ENCODE assay signal across 9 mouse cellular contexts in the genomic region with DNA sequence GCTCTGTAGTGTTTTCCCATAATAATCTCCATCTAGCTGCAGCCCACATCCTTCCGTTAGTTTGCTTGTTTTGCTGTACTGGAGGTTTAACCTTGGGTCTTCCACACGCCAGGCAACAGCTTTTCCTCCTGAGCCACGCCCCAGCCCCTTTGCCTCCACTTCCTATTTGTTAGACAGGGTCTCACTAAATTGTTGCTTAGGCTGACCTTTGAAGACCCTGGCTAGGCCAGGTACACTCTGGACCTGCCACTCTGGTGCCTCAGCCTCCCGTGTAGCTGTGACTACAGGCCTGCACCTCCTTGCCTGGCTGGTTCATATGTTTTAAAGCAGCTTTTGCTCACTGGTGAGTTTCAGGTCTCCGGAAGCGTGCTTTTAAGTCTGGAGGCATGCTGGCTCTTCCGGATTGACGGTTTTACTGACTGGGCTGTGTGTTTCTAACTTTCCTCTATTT. TPM values are rescaled to one million over a fixed set of nuclear protein-coding genes. Genes with fewer than 3 reads are reported as not detected.
A peak's percentile ranks its signal among the peaks of the same experiment; 100 is the strongest.
DNase-seq lines count a peak whose midpoint lies in the region; ATAC-seq and TF ChIP-seq lines count a peak whose summit lies in the region.
"Had no signal": no experiment of that assay in that cellular context is flagged by ENCODE, and none has a peak within 500 bp of the region (broad histone marks: within the 10 kb centered on the region; RNA-seq: fewer than 3 reads in every experiment).

No protein-coding gene starts in this region.

- no peak overlapping the region for H3K4me3 ChIP-seq in lung, embryonic 14.5 days (ENCODE audit: low read depth, low read length)
- H3K4me3 ChIP-seq in bone marrow, adult 2 months (replicated peaks; ENCODE audit: control insufficient read depth, low read depth, low read length): no peak overlapping the region
- H3K4me3 ChIP-seq in liver, adult 2 months (ENCODE audit: insufficient read depth, low read depth, low read length): no peak overlapping the region
- no peak overlapping the region for H3K4me3 ChIP-seq in stomach, embryonic 16.5 days (replicated peaks; ENCODE audit: low read length)
- H3K4me3 ChIP-seq: embryonic facial prominence, embryonic 13.5 days had no signal

- 74% methylated on average over 8 of the region's 8 CpGs for WGBS in lung, embryonic 14.5 days
- 10% methylated on average over 8 of the region's 8 CpGs for WGBS in bone marrow, adult 2 months
- WGBS in liver, adult 2 months: 82% methylated on average over 8 of the region's 8 CpGs
- 57% methylated on average over 8 of the region's 8 CpGs for WGBS in stomach, embryonic 16.5 days

- no peaks in the 10 kb centered on the region for H3K4me1 ChIP-seq in lung, embryonic 14.5 days (ENCODE audit: insufficient read depth)
- peaks cover 3% of the 10 kb centered on the region for H3K4me1 ChIP-seq in bone marrow, adult 2 months (ENCODE audit: control insufficient read depth, insufficient read depth, low read length)
- H3K4me1 ChIP-seq in liver, adult 2 months (ENCODE audit: control insufficient read depth, insufficient read depth, low read length): no peaks in the 10 kb centered on the region
- no peaks in the 10 kb centered on the region for H3K4me1 ChIP-seq in stomach, embryonic 16.5 days (ENCODE audit: control insufficient read depth, insufficient read depth, low read length)
- H3K4me1 ChIP-seq: embryonic facial prominence, embryonic 13.5 days had no signal

- intact Hi-C loops in left cerebral cortex, postnatal 14 days (cut with DNase I): no loop called here

- no peak for TF ChIP-seq POLR2A in bone marrow, adult 2 months (IDR thresholded peaks at IDR 0.05; ENCODE audit: borderline replicate concordance, control insufficient read depth, low read depth, low read length)
- TF ChIP-seq POLR2A in liver, adult 2 months (IDR thresholded peaks at IDR 0.05; ENCODE audit: extremely low read depth, insufficient read depth, low read length): no peak

- no peak for TF ChIP-seq CTCF in lung, embryonic 14.5 days (IDR thresholded peaks at IDR 0.05; ENCODE audit: low read depth)
- TF ChIP-seq CTCF in bone marrow, adult 2 months (IDR thresholded peaks at IDR 0.05; ENCODE audit: control insufficient read depth, insufficient read depth, low read length): no peak
- no peak for TF ChIP-seq CTCF in liver, adult 2 months (IDR thresholded peaks at IDR 0.05; ENCODE audit: low read depth, low read length)

- H3K79me2 ChIP-seq in liver, adult 2 months (ENCODE audit: control insufficient read depth, insufficient read depth, low read length): no peaks in the 10 kb centered on the region

- no peak overlapping the region for H3K9ac ChIP-seq in lung, embryonic 14.5 days
- no peak overlapping the region for H3K9ac ChIP-seq in liver, adult 2 months (ENCODE audit: low read depth, low read length)
- H3K9ac ChIP-seq in stomach, embryonic 16.5 days (ENCODE audit: low read length): no peak overlapping the region
- H3K9ac ChIP-seq: embryonic facial prominence, embryonic 13.5 days had no signal

- peak; percentile 9 for DNase-seq in lung, embryonic 14.5 days
- DNase-seq in lung, postnatal 36 days: no peak
- DNase-seq in liver, adult 2 months (ENCODE audit: extremely low read depth, low read depth, low spot score): no peak
- no peak for DNase-seq in left cerebral cortex, postnatal 14 days (ENCODE audit: low spot score in 2 of 2)
- DNase-seq in gastrocnemius, adult 8-10 months (ENCODE audit: low spot score in 2 of 2): no peak
- no peak for DNase-seq in layer of hippocampus, postnatal 14 days (ENCODE audit: low spot score in 2 of 2)

- no peak for ATAC-seq in lung, embryonic 14.5 days (ENCODE audit: insufficient read depth)
- no peak for ATAC-seq in stomach, embryonic 16.5 days (ENCODE audit: insufficient read depth, low FRiP score)

- no peak overlapping the region for H3K4me2 ChIP-seq in lung, embryonic 14.5 days
- no peak overlapping the region for H3K4me2 ChIP-seq in stomach, embryonic 16.5 days (ENCODE audit: low read depth, low read length)
- H3K4me2 ChIP-seq: embryonic facial prominence, embryonic 13.5 days had no signal

- H3K27ac ChIP-seq in lung, embryonic 14.5 days (ENCODE audit: low read depth): no peak overlapping the region
- H3K27ac ChIP-seq in bone marrow, adult 2 months (ENCODE audit: control insufficient read depth, insufficient read depth, low read depth, low read length, poor library complexity): peak overlapping the region; percentile 97
- 0 out of 2 replicates have a peak overlapping the region, but pooled peaks have one; percentile 23 for H3K27ac ChIP-seq in liver, adult 2 months (replicated peaks; ENCODE audit: insufficient read depth, low read depth, low read length)
- H3K27ac ChIP-seq in stomach, embryonic 16.5 days (ENCODE audit: low read length): 0 out of 2 replicates have a peak overlapping the region, but pooled peaks have one; percentile 53
- H3K27ac ChIP-seq: embryonic facial prominence, embryonic 13.5 days had no signal

- no peaks in the 10 kb centered on the region for H3K9me3 ChIP-seq in lung, embryonic 14.5 days (ENCODE audit: low read depth, low read length)
- no peaks in the 10 kb centered on the region for H3K9me3 ChIP-seq in stomach, embryonic 16.5 days (replicated peaks; ENCODE audit: control insufficient read depth, low read length)
- H3K9me3 ChIP-seq: embryonic facial prominence, embryonic 13.5 days had no signal

- H3K27me3 ChIP-seq in lung, embryonic 14.5 days (ENCODE audit: insufficient read depth, low read length): no peaks in the 10 kb centered on the region
- H3K27me3 ChIP-seq in liver, adult 2 months (ENCODE audit: control insufficient read depth, insufficient read depth, low read length): no peaks in the 10 kb centered on the region
- no peaks in the 10 kb centered on the region for H3K27me3 ChIP-seq in stomach, embryonic 16.5 days (ENCODE audit: control insufficient read depth, insufficient read depth, low read length)
- H3K27me3 ChIP-seq: embryonic facial prominence, embryonic 13.5 days had no signal

- no peaks in the 10 kb centered on the region for H3K36me3 ChIP-seq in lung, embryonic 14.5 days (ENCODE audit: insufficient read depth)
- no peaks in the 10 kb centered on the region for H3K36me3 ChIP-seq in liver, adult 2 months (ENCODE audit: control insufficient read depth, insufficient read depth, low read length)
- no peaks in the 10 kb centered on the region for H3K36me3 ChIP-seq in stomach, embryonic 16.5 days (ENCODE audit: control insufficient read depth, insufficient read depth, low read length)
- H3K36me3 ChIP-seq: embryonic facial prominence, embryonic 13.5 days had no signal

RNA-seq across cellular contexts. Expression of gene Gm2a, which starts 22.9 kb away (rescaled TPM):
- polyA plus RNA-seq in lung, embryonic 14.5 days (2014; fragmentation: Nextera tagmentation; extraction: Ambion mirVana): 15.4 and 18.4 TPM in 2 replicates
- polyA plus RNA-seq in bone marrow, adult 2 months (2011; ENCODE audit: insufficient read depth, insufficient read length, low replicate concordance, missing spikeins): 7.6 and 20.8 TPM in 2 replicates
- 41.1 and 61.8 TPM in 2 replicates for total RNA-seq in liver, adult 2 months (2014; rRNA removed)
- polyA plus RNA-seq in liver, adult 2 months (2012; rRNA removed): 64.6 and 73.6 TPM in 2 replicates
- 26.5 and 28.8 TPM in 2 replicates for polyA plus RNA-seq in stomach, embryonic 16.5 days (2015; fragmentation: Nextera tagmentation; extraction: Ambion mirVana)
- total RNA-seq in left cerebral cortex, postnatal 14 days (2021): 10 to 100 TPM; 48.6 to 49.2 TPM
- 1 to 10 TPM; 6.2 to 9.2 (median 7.5) TPM for total RNA-seq in gastrocnemius, adult 8-10 months (2022)
- 10 to 100 TPM; 53.7 to 58.5 TPM for total RNA-seq in layer of hippocampus, postnatal 14 days (2021)

RNA-seq across cellular contexts. Expression of gene Slc36a3, which starts 30.7 kb away (rescaled TPM):
- polyA plus RNA-seq in lung, embryonic 14.5 days (2014; fragmentation: Nextera tagmentation; extraction: Ambion mirVana): not detected in 2 replicates
- not detected in 2 replicates for polyA plus RNA-seq in bone marrow, adult 2 months (2011; ENCODE audit: insufficient read depth, insufficient read length, low replicate concordance, missing spikeins)
- total RNA-seq in liver, adult 2 months (2014; rRNA removed): not detected in 2 replicates
- 0.05 TPM in 1 of 2 replicates, not detected in the other for polyA plus RNA-seq in liver, adult 2 months (2012; rRNA removed)
- not detected in 2 replicates for polyA plus RNA-seq in stomach, embryonic 16.5 days (2015; fragmentation: Nextera tagmentation; extraction: Ambion mirVana)
- not detected for total RNA-seq in left cerebral cortex, postnatal 14 days (2021)
- not detected for total RNA-seq in gastrocnemius, adult 8-10 months (2022)
- not detected for total RNA-seq in layer of hippocampus, postnatal 14 days (2021)
- polyA plus RNA-seq: embryonic facial prominence, embryonic 13.5 days had no signal

RNA-seq across cellular contexts. Expression of gene Ccdc69, which starts 42.9 kb away (rescaled TPM):
- polyA plus RNA-seq in lung, embryonic 14.5 days (2014; fragmentation: Nextera tagmentation; extraction: Ambion mirVana): 1.9 and 2.4 TPM in 2 replicates
- 2.8 and 7.7 TPM in 2 replicates for polyA plus RNA-seq in bone marrow, adult 2 months (2011; ENCODE audit: insufficient read depth, insufficient read length, low replicate concordance, missing spikeins)
- total RNA-seq in liver, adult 2 months (2014; rRNA removed): 0.13 and 0.55 TPM in 2 replicates
- polyA plus RNA-seq in liver, adult 2 months (2012; rRNA removed): 0.43 TPM in 1 of 2 replicates, not detected in the other
- 3.5 and 3.7 TPM in 2 replicates for polyA plus RNA-seq in stomach, embryonic 16.5 days (2015; fragmentation: Nextera tagmentation; extraction: Ambion mirVana)
- under 1 TPM; 0.27 to 0.55 TPM for total RNA-seq in left cerebral cortex, postnatal 14 days (2021)
- 1 to 10 TPM; 1.8 to 4.2 (median 3.3) TPM for total RNA-seq in gastrocnemius, adult 8-10 months (2022)
- total RNA-seq in layer of hippocampus, postnatal 14 days (2021): not detected
